Mouse (Mus musculus) pancreas, adult 10 weeks (tissue): Measurements from ENCODE around the gene Gmfg. TPM values are rescaled to one million over a fixed set of nuclear protein-coding genes. Genes with fewer than 3 reads are reported as not detected.

Source experiments
- polyA plus RNA-seq: library from polyadenylated mRNA; stranded (reverse); fragments of 350-450 nt; fragmentation: Illumina TruSeq; extraction: RNeasy Lipid Tissue Mini Kit (QIAGEN cat#74804); gene quantifications from one replicate; pipeline ENCODE4 v1.2.3, GENCODE M21; 2015; ENCODE audit warnings: low read depth, low replicate concordance; ENCODE audit not compliant: insufficient read depth

Gene Gmfg
- polyA plus RNA-seq: 10.5 TPM

GRCm38 (mm10) chr7:28436932-28437570 is at the start of gene Gmfg:
Gmfg (plus strand) TSS chr7:28437447.

GRCm38 (mm10) chr7:28392429-28393271 is 44.6 kb upstream of the Gmfg start, which contains the start of the genes Med29 and Paf1:
Med29 (minus strand) TSS chr7:28392708.
Paf1 (plus strand) TSS chr7:28392951.

GRCm38 (mm10) chr7:28451531-28452360 is 14.5 kb downstream of the Gmfg start, which contains the start of gene Lrfn1:
Lrfn1 (plus strand) TSS chr7:28451980.

Other genes with a start within 250 kb of the Gmfg start
- gene Eid2, start 169.6 kb upstream of the Gmfg start, polyA plus RNA-seq: 2.6 TPM
- 0.94 TPM for gene Eid2b, start 159.7 kb upstream of the Gmfg start, polyA plus RNA-seq
- gene Selenov, start 146.3 kb upstream of the Gmfg start, polyA plus RNA-seq: not detected
- not detected for gene Dll3, start 135.2 kb upstream of the Gmfg start, polyA plus RNA-seq
- 17.7 TPM for gene Timm50, start 125.4 kb upstream of the Gmfg start, polyA plus RNA-seq
- gene Supt5, start 98.7 kb upstream of the Gmfg start, polyA plus RNA-seq: 29.0 TPM
- 346 TPM for gene Rps16, start 86.8 kb upstream of the Gmfg start, polyA plus RNA-seq
- 9.1 TPM for gene Plekhg2, start 64.8 kb upstream of the Gmfg start, polyA plus RNA-seq
- 11.6 TPM for gene Zfp36, start 57.2 kb upstream of the Gmfg start, polyA plus RNA-seq
- gene Med29, start 44.7 kb upstream of the Gmfg start, polyA plus RNA-seq: 11.4 TPM
- gene Paf1, start 44.5 kb upstream of the Gmfg start, polyA plus RNA-seq: 34.6 TPM
- 0.52 TPM for gene Lrfn1, start 14.5 kb downstream of the Gmfg start, polyA plus RNA-seq
- gene Ifnl2, start 73.0 kb downstream of the Gmfg start, polyA plus RNA-seq: not detected
- not detected for gene Ifnl3, start 85.4 kb downstream of the Gmfg start, polyA plus RNA-seq
- 18,579 TPM for gene Sycn, start 103.4 kb downstream of the Gmfg start, polyA plus RNA-seq
- not detected for gene Nccrp1, start 109.8 kb downstream of the Gmfg start, polyA plus RNA-seq
- 8.6 TPM for gene Samd4b, start 160.7 kb downstream of the Gmfg start, polyA plus RNA-seq
- gene Pak4, start 160.7 kb downstream of the Gmfg start, polyA plus RNA-seq: 5.4 TPM
- gene Acp7, start 193.9 kb downstream of the Gmfg start, polyA plus RNA-seq: not detected